Mouse (Mus musculus) induced T-regulatory cell, adult 2 months (primary cell): ENCODE data around the gene Klhl21.

ENCODE experiments used
- DNase-seq: peaks from one replicate; pipeline ENCODE4 v3.0.0-alpha.2; 2012; ENCODE audit warnings: low read depth

The Klhl21 gene

GRCm38 (mm10) chr4:152008622-152009075, at the start of gene Klhl21:
Gene Klhl21, plus strand, starts transcription at chr4:152008803.
- DNase-seq, result peak; percentile 96

DNA sequence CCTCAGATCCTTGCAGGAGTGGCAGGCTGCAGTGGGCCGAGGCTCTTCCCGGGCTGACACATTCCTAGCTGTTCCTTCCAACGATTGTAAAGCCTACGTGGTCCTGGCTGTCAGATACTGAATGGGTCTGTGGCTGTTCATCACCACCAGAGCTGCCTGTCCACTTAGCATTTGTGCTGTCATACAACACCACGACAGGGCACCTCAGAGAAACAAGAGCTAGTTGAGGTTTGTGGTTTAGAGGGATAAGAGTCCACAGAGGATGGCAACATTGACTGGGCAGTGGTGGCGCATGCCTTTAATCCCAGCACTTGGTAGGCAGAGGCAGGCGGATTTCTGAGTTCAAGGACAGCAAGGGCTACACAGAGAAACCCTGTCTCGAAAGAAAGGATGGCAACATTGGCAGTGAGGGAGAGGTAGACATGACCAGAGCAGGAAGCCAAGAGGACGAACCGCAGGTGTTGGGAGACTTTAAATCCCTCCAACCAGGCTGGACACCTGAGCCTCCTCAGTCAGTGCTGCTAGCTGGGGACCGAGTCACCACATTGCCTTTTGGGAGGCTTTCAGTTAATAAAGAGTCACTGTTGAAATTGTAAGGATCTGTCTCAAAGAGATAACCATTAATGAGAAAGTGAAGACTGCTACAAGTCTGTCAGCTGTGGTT, 48.6 kb upstream of the Klhl21 start:
- DNase-seq, result no peak

DNA sequence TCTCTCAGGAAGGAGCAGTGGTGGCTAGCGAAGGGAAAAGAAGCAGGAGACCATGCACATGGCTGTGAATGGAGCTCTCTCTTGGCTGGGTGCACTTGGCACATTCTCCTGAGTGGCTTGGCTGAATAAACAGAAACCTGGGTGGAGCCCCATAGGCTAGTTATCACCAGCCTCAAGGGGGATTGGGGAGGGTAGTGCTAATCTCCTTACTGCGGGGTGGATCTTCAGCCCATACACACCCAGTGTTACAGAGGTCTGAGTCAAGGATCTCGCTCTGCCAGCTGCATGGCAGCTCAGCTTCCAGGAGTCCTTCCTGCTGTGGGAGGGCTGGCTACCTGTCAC, 48.1 kb upstream of the Klhl21 start:
- DNase-seq, result no peak

DNA sequence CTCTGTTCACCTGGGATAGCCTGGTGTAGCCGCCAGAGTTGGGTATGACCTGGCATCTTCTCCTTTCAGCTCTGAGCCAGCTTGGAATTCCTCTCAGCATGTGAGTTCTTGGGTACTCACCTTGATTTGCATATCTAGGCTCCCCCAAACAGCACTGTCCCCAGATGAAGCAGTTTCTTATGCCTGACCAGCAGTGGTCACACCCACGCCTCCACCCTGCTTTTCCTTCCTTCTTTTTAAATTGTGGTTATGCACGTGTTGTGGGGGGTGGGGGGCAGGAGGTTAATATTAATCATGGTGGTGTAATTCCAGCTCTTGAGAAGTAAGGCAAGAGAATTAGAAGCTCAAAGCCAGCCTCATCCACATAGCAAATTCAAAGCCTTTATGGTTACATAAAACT, 45.8 kb upstream of the Klhl21 start:
- no peak for DNase-seq

DNA sequence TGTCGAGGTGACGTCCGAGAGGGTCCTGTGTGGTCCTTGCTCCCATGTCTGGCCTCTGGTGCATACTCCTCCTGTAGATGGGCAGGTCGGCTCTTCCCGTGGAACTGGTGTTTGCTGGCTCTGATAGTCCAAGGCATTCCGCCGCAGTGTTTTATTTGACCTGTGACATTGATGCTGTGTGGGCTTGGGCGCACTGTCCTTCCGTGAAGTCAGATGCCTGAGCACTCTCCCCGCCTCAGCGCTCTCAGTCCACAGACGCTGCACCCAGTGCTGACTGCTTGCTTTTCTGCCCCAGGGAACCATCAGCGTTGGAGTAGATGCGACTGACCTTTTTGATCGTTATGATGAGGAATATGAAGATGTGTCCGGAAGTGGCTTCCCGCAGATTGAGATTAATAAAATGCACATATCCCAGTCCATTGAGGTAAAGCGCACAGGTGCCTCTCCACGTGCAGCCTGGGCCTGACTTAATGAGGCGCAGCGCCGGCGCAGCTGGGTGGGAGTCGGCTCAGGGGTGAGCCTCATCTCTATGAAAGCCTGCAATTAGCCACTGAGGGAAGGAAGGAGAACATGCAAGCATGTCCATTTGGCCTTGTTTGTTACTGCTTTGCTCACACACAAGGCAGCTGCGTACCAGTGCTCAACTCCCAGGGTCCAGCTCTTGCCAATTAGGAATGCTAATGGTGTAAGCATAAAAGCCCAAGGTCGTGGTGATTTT, 40.2 kb upstream of the Klhl21 start:
- no peak for DNase-seq

GRCm38 (mm10) chr4:151972221-151972967, 36.2 kb upstream of the Klhl21 start:
- DNase-seq, result peak; percentile 63

GRCm38 (mm10) chr4:151975441-151975840, 33.2 kb upstream of the Klhl21 start:
- DNase-seq, result peak; percentile 75

DNA sequence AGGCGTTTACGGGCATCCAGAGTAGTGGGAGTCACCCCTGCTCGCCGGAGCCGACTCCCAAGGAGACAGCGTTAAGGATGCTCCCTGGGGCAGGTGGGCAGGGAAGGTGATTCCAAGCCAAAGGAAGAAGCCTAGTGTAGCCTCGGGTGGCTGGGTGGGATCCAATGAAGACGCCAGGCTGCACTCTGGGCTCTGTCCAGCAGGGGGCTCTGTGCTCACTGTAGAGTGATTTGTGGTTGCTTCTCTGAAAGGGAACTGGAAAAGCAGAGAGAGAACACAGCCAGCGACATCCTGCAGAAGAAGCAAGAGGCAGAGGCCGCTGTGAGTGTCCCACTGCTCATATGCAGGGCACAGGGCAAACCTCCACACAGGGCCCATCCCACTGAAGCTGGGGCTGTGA, 30.9 kb upstream of the Klhl21 start:
- DNase-seq, result peak; percentile 85

DNA sequence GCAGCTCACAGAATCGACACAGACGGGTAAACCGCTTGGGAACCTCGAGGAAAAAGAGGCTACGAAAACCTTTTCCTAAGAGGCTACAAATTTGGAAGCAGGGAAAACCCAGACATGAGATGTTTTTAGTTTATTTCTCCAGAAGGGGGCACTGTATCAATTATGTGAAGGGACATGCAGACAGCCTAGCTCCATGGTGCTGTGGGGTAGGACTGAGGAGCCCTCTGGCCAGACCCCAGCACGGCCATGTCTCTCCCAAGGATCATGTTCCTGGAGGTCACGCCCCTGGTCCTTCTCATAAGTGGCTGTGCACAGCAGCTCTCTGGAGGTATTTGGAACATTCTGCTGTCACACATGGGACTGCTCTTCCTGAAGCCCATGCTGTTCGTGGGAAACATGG, 27.9 kb upstream of the Klhl21 start:
- peak; percentile 60 for DNase-seq

GRCm38 (mm10) chr4:151981363-151981762, 27.2 kb upstream of the Klhl21 start:
- DNase-seq, result peak; percentile 83

DNA sequence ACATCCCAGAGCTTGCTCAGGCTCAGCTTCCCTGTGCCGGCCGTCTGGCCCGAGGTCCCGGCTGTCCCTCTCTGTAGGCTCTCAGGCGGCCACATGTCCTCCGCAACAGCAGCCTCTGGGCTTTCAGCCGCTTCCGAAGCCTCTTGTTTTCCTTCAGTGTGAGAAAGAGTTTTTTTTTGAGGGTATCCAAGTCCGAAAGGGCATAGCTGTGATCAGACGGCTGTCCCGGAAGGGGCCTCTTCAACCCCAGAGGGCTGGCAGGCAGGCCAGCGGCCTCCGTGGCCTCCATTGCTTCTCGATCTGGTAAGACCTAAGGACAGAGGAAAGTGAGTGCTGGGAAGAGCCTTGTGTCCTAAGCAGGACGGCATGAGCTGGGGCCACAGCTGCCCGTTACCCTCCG, 25.6 kb upstream of the Klhl21 start:
- peak; percentile 3 for DNase-seq

- DNase-seq, result peak; percentile 4
Measured at GRCm38 (mm10) chr4:151983560-151983959, 25.0 kb upstream of the Klhl21 start.

DNA sequence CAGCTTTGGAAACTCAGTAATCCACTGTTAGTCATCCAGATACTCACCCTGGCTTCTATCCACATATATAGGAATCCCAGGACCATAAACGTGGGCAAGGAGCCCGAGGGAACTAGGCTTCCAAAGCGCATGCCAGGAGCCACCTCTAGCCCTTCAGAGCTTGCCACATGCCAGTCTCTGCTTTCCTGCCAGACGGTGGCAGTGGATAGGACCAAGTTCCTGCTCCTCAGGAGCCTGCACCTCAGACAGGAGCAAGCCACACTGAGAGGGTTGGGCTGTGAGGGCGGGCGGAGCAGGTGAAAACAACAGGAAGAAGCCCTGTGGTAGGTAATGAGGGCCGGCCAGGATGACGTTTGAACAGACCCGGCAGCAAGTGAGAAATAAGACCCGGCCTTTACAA, 22.7 kb upstream of the Klhl21 start:
- DNase-seq, result peak; percentile 89

GRCm38 (mm10) chr4:151986650-151987049, 22.0 kb upstream of the Klhl21 start:
- peak; percentile 46 for DNase-seq

GRCm38 (mm10) chr4:151988014-151988341, 20.6 kb upstream of the Klhl21 start:
- peak; percentile 50 for DNase-seq

GRCm38 (mm10) chr4:151988342-151989109, 20.1 kb upstream of the Klhl21 start, which contains the start of gene Thap3:
Gene Thap3, minus strand, starts transcription at chr4:151988997.
- DNase-seq, result peak; percentile 88

DNA sequence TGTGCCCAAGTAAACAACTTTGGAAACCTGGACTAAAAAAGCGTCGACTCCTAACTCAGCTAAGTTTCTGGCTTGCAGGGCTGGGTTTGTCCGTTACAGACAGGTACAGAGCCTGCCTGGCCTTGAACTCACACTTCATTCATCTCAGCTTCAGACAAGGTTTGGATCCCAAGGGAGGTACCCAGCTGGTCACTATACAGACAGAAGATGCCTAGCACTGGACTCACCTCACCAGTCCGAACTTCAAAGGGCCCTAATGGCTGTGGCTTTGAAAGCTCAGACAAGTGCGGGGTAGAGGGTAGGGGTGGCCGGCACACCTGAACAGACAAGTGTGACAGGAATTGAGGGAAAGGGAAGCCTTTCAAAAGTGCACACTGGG, 19.5 kb upstream of the Klhl21 start:
- no peak for DNase-seq

DNA sequence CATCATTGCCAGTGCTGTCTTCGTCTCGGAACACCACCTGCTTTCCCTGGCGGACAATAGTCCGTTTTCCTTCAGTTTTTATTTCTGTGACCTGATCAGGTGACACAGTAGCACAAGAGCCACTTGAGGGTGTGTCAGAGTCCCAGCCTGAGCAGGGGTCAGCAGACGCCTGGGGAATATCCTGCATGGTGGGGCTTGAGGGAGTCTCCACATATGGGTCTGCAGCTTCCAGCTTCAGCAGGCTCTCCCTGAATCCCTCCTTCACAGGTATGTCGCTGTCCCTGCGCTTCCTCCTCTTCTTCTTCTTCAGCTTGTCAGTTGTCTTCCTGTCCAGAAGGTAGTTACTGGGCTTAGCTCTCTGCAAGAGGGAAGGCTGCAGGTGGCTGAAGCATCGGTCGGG, 16.5 kb upstream of the Klhl21 start:
- no peak for DNase-seq

- no peak for DNase-seq
Measured at GRCm38 (mm10) chr4:151993035-151993434, 15.6 kb upstream of the Klhl21 start.

GRCm38 (mm10) chr4:151994228-151995171, 14.1 kb upstream of the Klhl21 start:
- peak; percentile 52 for DNase-seq
